Mouse (Mus musculus) layer of hippocampus, adult 18-20 months (tissue): ENCODE measurements around the gene Slc35f1. TPM values are rescaled to one million over a fixed set of nuclear protein-coding genes. Genes with fewer than 3 reads are reported as not detected.

Experiments used
- DNase-seq, 2 experiments: peaks; one replicate each; pipeline ENCODE4 v3.0.0; 2022; ENCODE audit warnings: low spot score in 2 of 2
- long read RNA-seq: library from polyadenylated mRNA; stranded (forward); transcript quantifications from one replicate; pipeline ENCODE4 v2.0.0, GENCODE M21; 2021
- total RNA-seq, 2 experiments: library from RNA; stranded (reverse); gene quantifications; 2 replicates each; pipeline ENCODE4 v1.2.3; 2021

Gene Slc35f1
- total RNA-seq, result 10 to 100 TPM; 30.1 to 35.4 TPM
- long read RNA-seq, partial matches to known transcripts, result 0 of 2 reads
- long read RNA-seq, other reads (novel, unspliced or antisense), result 2 of 2 reads

DNA sequence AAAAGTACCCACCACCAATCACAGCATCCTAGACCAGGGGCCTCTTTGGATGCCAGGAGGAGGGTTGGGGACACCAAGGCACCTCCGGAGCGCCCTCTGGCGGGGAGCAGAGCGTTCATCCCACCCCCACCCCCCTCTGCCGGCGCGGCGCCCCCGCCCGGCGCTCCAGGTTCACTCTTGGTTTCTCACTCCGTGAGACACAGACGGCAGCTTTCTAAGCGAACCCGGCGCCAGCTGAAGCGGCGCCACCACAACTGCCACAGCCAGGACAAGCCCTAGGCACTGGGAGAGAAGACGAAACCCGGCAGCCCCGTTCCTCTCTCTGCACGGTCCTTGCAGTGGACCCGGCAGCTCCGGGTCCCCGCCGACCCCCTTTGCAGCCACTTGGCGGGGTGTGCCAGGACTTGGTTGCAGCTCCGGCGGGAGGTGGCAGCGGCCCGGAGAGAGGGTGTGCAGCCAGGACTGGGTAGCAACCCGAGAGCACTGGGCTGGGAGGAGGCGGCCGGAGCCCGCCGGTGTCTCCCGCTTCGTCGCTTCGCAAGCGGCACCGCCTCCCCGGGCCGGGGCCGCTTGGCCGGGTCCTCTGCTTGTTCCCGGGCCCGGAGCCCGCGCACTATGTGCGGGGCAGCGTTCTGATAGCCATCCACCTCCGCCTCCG is at the start of gene Slc35f1:
Gene Slc35f1, plus strand, starts transcription at position 200 of the 658 bp plus-strand sequence.
- peak; percentile 50 to 85 for DNase-seq

DNA sequence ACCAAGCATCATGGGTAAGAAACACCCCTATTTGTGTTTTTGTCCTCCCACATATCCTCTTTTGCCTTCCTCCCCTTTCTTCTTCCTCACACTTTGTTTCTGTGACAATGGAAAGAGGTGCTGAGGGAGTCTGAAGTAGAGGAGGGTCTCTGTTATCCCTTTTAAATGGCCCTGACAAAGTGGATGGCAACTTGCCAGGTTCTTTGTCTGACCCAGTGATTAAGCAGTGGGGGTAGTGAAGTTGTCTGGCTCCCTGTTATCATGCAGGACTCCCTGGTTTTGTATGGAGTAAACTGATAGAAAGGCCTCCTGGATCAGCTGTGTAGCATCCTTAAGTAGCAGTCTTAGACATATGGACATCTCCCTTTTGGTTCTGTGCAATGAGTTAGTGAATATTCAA is 19.1 kb upstream of the Slc35f1 start:
- no peak for DNase-seq

DNA sequence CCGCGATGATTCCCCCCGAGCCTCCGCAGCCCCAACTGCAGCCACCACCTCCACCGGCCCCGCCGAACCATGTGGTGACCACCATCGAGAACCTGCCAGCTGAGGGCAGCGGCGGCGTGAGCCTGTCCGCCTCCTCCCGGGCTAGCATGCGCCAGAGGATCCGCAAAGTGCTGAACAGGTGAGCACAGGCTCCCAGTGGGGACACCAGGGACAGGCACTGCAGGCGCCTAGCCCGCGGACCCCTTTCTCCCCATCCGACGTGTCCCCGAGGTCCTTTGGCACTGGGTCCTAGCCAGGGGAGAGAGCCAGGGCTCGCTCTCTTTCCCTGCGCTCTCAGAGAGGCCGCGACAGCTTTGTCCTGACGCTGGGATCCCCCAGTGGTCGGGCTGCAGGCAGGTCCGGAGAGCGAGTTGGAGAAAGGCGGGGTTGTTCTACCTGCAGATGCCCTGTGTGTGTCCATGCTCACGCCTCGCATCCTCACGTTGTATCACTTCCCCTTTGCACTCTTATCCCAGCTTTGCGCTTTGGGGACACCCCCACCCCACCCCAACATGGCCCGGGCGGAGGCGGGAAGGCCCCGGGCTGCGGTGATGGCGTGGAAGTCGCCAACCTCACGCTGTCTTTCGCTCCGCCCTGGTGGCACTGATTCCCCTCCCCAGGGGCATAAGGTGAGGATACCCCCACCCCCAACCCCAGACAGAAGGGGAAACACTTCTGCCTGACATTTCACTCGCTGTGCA is 829 bp downstream of the Slc35f1 start:
- peak; percentile 15 to 19 for DNase-seq

DNA sequence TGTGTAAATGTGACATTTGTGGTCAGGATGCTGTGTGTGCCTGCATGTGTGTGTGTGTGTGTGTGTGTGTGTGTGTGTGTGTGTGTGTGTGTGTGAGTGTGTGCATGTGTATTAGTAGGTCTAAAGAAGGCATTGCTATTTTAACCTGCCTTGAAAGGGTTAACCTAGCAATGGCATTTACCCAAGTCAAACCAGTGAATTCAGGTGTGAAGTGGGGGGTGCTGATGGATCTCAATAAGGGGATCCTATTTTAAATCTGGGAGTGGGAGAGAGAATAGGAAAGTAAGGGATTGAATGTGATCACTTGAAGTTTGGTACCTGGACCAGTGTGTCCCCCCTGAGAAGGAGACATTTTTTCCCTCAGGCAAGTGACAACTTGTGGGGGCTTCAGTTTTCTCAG is 13.4 kb downstream of the Slc35f1 start:
- DNase-seq, result no peak

DNA sequence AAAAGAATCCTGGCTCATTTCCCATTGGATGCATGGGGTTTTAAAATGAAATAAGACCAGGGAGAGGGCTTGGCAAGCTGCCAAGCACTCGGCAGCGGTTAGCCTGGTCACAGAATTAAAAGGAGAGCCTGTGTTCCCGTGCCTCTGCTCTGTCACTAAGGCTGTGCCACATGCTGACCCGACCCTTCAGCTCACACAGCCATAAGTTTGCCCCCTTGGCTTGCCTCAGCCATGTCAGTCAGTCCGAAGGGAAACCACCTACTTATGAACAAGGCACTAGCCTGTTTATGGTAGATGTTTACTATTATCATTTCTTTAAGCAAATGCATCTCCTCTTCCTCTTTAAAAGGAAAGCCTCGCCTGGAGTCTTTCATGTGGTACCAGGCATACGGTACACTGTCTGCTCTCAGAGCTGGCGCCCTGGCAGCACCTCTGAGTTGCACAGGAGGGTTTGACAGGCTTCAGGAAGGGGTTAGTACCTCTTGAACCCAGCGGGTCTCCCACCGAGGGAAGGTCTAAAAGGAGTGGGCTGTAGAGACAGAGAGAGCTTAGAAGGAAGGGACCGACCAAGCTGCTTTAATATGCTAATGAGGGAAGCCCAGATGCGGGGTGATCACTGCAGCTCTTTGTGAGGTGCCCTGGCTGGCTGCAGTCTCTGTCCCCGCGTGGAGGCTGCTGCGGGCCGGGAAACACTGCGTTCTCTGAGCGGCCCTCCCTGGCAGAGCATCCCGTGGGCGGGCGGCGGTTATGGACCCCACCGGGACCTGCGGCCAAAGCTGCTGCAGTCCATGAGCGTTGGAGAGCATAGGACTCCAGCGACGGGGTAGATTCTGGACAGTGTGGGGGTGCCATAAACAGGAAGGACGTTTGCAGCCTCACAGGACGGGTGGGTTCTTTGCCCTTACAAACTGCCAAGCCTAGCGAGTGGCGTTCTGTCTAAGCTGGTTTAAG is 14.0 kb downstream of the Slc35f1 start:
- peak; percentile 32 to 62 for DNase-seq

DNA sequence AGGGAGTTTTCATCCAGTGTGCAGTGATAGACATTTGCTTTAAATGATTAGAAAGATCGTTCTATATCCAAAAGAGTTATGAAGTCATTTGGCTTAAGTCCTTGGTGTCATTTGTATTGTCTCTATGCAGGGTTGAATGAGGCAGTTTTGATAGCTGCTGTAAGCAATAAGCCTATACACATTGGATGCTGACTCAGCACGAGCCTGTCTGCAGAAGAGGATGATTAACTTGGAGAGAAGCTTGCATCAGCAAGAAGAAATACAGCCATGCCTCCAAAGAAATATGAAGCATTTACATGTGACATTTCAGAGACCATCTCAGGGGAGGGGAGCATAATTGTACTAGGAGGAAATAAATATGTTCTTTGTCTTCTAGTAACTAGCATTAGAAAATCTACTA is 19.1 kb downstream of the Slc35f1 start:
- DNase-seq, result no peak

DNA sequence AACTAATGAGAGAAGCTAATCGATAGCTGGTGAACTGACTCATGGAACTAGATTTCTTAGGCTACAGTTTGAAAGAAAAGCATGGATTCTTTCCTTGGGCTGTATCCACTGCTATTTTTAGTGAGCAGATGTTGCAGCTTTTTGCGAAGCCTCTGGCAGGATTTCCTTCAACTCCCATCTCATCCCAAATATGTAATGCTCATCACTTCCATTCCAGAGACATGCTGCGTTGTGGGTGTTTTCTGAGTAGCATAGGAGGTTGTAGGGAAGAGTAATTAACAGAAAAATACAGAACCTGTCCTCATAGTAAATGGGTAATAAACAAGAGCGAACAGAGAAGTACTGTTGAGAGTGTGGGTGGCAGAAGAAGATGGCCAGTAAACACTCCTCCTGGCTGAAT is 21.8 kb downstream of the Slc35f1 start:
- DNase-seq, result no peak

DNA sequence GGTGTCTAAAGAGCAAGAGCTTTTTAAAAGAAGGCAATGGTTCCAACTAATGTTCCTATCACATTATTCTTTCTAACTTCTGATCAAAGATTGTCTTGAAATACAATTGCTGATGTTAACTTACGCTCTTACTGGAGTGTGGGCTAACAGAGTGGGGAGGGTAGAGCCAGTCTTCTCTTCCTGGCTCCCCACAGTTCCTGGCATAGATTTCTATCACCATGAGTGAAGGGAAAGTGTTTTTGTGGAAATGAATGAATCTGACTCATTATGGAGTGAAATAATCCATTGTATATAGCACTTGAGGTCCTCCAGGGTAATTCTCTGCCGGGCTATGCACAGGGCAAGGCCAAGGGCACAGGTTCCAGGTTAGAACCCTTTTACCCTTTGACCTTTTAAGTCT is 24.2 kb downstream of the Slc35f1 start:
- DNase-seq, result no peak

DNA sequence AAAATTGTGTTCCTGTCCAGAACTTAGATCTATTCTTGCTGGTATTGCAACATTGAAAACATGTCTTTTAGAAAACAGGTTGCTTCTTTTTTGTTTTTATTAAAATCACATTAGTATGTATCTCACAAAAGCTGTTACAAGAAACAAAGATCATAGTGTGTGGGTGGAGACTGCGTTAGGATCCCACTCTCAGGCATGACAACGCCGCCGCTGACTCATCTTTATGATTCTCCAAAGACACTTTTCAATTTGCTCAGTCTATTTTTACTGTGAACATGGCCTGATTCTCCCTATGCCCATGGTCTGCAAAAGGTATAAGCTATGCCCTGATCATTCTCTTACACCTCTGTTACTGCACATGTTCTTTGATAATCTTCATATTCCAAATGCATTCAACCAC is 24.8 kb downstream of the Slc35f1 start:
- peak; percentile 6 to 42 for DNase-seq

DNA sequence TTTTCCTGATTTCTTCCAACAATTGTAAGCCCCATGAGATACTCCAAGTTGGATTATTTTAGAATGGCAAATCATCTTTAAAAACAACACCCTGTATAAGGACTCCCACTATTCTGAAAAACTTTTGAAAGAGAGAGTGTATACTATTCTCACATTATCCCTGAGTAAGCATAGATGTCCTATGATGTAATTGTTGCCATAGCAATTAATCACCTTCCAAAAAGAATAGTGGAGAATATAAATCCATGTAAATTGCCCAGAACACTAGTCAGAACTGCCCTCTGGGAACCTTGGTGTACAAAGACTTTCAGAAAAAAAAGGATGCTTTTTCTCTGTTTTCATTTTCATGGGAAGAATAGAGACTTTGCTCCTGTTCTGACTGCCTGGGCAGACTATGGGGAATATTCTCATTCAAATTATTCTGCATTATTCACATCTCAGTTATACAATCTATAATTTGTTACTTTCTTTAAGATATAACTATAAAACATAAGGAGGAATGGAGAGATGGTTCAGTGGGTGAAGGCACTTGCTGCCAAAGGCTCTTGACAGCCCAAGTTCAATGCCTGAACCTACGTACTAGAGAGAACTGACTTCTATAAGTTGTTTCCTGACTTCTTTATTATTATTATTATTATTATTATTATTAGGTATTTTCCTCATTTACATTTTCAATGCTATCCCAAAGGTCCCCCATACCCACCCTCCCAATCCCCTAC is 28.0 kb downstream of the Slc35f1 start:
- DNase-seq, result no peak

DNA sequence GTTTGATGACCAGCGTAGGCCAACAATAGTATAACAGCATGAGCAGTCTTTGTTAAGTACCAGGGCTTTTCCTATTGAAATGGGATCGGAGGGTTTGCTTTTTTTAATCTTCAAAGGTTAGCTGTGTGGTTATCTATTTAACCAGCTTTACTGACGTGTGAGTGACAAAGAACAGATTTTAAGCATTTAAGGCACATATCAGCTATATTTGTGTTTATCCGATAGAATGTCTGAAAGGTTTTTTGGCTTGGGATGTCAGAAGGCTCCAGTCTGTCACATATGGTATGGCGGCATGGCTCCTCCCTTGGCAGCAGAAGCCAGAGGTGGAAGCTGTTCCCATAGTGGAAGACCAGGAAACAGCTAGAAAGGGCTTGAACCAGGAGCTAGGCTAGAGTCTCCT is 36.3 kb downstream of the Slc35f1 start:
- no peak for DNase-seq

DNA sequence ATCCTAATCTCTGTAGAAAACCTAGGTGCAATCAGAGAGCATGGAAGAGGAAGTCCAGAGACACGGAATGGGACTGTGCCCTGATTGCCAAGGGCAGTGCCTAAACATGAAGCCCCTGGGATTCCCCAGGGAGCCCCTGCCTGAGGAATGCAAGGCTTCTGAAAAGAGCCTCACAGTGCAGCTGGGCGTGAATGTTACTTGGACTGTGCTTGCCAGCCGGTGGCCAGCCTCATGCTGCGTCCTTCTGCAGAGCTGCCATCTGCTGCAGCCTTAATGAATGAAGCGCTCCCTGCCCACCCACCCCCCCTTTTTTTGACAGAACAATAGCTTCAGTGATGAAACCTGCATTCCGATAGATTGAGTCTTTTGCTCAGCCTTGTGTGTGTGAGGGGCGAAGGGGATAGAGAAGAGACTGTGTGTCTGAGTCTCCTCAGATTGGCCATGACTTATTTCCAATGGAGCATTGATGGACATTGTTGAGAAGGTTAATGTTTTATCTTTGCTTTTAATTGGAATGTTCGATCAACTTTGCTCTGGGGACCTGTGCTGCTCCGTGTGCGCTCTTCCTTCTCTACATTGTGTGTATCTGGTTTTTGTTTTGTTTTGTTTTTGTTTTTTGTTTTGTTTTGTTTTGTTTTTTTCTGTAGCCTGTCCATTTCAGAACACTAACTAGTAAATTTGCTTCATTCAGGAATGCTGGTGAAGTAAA is 52.5 kb downstream of the Slc35f1 start:
- peak; percentile 16 to 20 for DNase-seq

DNA sequence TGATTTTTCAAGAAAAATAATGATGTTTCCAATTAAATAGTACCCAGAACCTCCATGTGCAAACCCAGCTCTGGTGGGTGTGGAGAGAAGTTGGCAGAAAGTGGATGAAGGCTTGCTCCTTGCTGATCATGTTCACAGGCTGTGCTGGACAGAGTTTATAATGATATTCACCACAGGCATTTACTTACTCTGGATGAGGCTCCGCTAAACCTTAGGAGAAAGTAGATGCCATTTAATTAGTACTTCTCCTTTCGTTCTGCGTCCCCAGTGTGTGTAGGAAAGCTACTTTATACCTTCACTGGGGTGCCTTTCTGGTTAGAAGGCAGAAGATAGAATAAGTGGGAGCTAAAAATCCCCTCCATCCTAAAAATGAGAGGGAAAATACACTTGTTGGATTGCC is 53.5 kb downstream of the Slc35f1 start:
- DNase-seq, result no peak

DNA sequence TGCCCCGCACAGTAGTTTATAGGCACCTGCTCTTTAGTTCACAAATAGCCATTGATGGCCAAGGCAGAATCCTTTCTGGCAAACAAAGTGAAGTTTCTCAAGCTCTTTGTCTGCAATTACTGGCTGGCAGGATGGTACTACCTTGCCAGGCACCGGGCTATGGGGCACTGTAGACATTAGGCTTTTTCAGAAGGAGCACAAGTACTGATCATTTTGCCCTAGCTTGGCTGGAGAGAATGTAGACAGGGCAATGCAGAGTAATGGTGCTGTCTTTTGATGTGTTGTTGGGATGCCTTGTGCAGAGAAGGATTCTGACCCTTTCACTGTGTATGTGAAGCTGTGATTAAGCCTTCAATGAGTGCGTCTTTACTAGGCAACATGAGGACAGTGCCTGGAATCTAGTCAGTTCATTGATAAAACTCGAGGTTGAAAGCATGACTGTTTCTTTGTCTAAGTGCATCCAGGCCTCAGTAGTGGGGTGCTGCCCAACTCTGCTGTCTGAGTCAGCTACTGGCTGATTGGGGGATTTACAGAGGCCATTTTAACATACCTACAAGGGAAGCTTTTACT is 57.8 kb downstream of the Slc35f1 start:
- DNase-seq, result no peak

DNA sequence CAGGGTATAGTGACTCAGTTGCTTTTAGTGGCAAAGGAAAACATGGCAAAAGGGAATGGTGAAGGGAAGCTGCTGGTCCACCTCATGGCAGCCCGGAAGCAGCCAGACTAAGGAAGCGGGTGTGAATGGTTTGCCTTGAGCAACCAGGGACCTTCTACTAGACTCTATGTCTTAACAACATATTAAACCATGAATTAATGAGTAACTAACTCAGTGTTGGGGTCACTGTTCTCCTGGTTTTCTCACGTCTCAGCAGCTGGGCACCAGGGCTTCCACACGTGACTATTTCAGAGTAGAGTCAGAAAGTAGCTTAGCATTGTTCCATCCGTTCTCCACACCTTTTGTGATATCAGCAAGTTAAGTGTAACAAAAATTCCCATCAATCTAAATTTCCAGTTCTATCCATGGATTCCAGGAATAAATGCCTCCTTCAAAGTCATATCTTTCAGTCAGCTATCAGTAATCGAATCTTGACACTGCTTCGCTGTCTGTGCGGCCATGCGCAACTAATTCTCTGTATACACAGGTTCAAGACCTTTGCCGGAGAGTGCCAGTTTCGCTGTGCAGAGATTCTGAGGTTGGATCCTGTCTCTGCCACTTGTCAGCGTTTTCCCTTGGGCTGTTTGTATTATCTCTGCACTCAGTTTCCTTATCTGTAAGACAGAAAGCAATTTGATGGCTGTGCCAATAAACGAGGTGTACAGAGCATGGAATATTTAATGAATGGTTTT is 65.8 kb downstream of the Slc35f1 start:
- DNase-seq, result no peak

DNA sequence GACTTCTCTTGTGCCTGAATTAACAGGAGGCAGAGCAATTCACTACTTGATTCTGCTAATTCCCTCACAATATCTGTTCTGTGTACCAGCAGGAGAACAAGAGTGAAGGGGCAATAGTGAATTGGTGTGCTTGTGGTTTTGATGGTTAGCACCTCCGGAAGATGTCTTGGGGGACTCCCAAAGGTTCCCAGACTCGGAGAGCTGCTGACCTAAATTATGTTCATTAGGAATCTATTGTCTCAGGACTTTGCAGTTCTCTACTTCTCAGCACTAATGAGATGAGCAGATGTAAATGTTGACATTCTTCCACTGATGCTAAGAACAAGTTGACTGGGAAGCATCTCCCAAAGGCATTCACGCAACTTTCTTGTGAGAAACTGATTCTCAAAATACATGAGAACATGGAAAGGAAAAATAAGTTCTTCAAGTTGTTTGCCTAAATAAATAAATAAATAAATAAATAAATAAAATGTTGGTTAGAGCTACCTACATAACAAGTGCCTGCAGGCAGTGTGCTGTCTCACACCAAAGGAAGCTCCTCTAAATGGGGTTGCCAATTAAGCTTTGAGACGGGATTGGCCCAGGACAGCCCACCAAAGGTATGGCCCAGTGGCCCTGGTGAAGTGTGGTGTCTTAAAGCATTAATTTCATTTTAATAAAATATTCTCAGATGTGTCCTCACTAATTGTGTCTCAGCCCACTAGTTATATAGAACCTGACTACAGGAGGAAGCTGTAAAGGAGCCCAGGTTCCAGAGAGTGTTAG is 67.3 kb downstream of the Slc35f1 start:
- no peak for DNase-seq

DNA sequence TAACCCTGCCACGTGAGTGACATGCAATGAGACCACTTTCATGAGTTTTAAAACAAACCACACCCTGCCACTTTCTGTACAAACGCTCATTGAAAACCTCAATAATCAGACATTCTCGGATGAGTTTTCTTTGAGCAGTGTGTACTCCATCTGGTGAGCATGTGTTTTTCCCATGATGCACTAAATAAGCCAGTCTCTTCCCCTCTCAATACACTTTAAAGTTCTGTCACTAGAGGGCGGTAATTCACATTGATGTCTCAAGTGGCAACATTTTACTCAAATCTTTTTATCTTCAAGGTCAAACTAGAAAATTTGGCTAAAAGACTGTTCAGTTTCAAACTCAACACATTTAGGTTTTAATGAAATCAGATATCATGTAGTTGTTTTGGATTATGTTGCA is 68.3 kb downstream of the Slc35f1 start:
- peak in 1 of 2 experiments; percentile 75 for DNase-seq

DNA sequence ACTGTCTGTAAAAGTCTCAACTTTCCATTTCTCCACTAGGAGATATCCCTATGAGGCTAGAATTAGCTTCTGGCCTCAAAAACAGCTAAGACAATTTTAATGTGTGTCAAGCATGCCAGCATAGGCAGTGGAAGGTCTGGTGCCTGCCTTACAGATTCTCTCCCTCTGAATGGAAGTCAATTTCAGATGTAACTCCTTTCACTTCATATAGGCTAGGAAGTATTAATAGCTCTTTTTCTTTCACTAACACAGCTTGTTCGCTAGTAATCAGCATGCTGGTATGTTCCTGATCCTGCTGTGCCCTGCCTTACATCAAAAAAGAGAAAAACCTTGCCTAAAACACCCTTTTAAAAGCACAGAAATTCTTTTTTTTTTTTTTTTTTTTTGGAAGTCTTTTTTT is 70.2 kb downstream of the Slc35f1 start:
- DNase-seq, result no peak
